Mouse (Mus musculus) olfactory bulb, adult 2 months (tissue): ENCODE data around the gene Slc10a6. TPM values are rescaled to one million over a fixed set of nuclear protein-coding genes. Genes with fewer than 3 reads are reported as not detected.

Experiments
- H3K27ac ChIP-seq: fragments of 200-500 bp; 2 replicates; pipeline ENCODE4 v1.5.1; 2012; ENCODE audit warnings: low read depth, low read length; ENCODE audit not compliant: insufficient read depth
- H3K4me1 ChIP-seq: fragments of 200-500 bp; 2 replicates; pipeline ENCODE4 v1.6.1; 2012; ENCODE audit warnings: low read length; ENCODE audit not compliant: control insufficient read depth, insufficient read depth
- H3K4me3 ChIP-seq: fragments of 200-500 bp; 2 replicates; pipeline ENCODE4 v1.5.1; 2012; ENCODE audit warnings: mild to moderate bottlenecking, low read depth, low read length, moderate library complexity; ENCODE audit not compliant: insufficient read depth
- CTCF ChIP-seq: fragments of 200-500 bp; IDR thresholded peaks from 2 replicates; pipeline ENCODE4 v1.5.1; 2012; ENCODE audit warnings: low read depth, mild to moderate bottlenecking, low read length, moderate library complexity; ENCODE audit not compliant: insufficient read depth
- POLR2A ChIP-seq: fragments of 200-500 bp; IDR thresholded peaks from 2 replicates; pipeline ENCODE4 v1.6.1; 2012; ENCODE audit warnings: mild to moderate bottlenecking, low read depth, low read length, moderate library complexity; ENCODE audit not compliant: insufficient read depth
- WGBS: fragments of 180-500 bp; shearing (Covaris S2); methylation state at CpG from one replicate; pipeline ENCODE4 v1.1.7; 2018; 5-methylcytosine and 5-hydroxymethylcytosine counted together
- polyA plus RNA-seq: library from polyadenylated mRNA; stranded (reverse); fragments of >200 nt; gene quantifications from 2 replicates; pipeline ENCODE4 v1.2.4, GENCODE M21; 2012; ENCODE audit warnings: low replicate concordance; ENCODE audit not compliant: missing spikeins, insufficient read depth, insufficient read length

Slc10a6 gene
- polyA plus RNA-seq, 1 experiment, result not detected

DNA sequence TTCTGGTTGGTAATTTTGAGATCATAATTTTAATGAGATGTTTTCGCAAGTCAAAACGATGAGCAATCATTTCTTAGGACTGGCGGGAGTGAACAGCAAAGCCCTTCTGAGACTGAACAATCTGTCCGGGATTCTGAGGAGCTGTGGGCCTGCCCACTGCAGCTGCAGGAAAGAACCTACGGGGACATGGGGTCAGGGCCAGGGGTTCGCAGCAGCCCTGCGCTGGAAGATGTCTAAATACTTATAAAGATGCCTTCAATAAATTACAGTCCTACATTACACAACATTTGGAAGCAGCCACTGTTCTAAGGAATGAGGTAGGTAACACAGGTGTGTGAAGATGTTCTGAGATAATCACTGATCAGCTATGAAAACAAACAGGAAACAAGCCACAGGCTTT lies 23.5 kb downstream of the Slc10a6 start:
- Histone ChIP-seq H3K27ac (no peak overlapping the region), H3K4me3 (no peak overlapping the region), H3K4me1 (no peaks in the 10 kb centered on the region)
- TF ChIP-seq CTCF, result no peak
- no peak for TF ChIP-seq POLR2A
- WGBS, result 83% methylated on average over 7 of the region's 7 CpGs

DNA sequence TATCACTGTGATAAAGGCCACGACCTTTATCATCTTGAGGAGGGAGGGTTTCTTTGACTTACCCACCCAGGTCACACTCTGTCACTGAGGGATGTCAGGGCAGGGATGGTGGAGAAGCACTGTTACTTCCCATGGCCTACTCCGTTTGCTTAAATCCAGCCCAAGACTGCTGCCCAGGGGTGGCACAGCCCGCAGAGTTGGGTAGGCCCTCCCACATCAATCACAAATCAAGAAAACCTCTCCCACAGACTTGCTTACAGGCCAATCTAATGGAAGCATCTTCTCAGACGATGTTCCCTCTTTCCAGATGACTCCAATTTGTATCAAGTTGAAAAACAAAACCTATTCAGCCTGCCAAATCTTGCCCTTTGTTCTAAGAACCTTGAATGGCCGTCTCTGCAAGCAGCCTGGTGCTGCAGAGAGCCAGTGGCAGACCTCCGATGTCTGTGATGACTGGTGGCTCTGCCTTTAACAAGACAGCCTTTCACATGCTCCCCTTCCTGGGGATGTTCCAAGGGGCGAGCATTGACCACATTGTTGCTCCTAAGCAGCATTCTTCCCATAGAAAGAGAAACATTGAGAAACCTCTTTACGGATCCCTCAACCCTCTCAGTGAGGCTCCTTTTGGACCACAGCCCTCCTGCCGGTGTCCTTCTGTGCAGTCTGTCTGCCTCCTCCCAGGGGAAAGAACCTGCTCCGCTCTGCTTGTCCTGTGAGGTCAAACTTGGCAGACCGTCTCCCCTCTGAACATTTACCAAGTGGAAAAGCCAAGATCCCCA lies 25.9 kb downstream of the Slc10a6 start:
- TF ChIP-seq POLR2A, result no peak
- TF ChIP-seq CTCF, result no peak
- 64% methylated on average over 11 of the region's 11 CpGs for whole genome bisulfite sequencing
- no peaks in the 10 kb centered on the region for H3K4me1 ChIP-seq

DNA sequence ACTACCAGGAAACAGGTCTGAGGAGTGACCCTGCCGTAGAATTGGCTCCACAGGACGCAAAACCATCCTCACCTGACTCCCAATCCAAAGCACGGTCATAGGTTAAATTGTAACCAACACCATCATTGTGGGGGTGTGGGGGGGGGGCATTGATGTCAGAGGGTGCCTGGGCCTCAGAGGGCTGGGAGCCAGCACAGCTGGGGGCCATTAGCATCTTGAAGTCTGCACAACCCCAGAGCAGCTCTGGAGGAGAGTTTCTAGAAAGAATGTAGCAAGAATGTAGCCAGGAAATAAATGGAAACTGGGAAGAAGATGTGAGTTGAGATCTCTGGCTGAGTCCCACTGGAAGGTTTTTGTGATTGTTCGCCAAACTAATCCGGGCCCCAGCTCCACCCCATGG lies 30.3 kb downstream of the Slc10a6 start:
- no peak overlapping the region for H3K27ac ChIP-seq
- 85% methylated on average over 5 of the region's 5 CpGs for WGBS
- TF ChIP-seq CTCF (no peak), POLR2A (no peak)
- H3K4me3 ChIP-seq, result no peak overlapping the region
- H3K4me1 ChIP-seq, result no peaks in the 10 kb centered on the region

More for the DNA sequence above, 25.9 kb downstream of the Slc10a6 start:
- no peak overlapping the region for H3K27ac ChIP-seq
- H3K4me3 ChIP-seq, result no peak overlapping the region

DNA sequence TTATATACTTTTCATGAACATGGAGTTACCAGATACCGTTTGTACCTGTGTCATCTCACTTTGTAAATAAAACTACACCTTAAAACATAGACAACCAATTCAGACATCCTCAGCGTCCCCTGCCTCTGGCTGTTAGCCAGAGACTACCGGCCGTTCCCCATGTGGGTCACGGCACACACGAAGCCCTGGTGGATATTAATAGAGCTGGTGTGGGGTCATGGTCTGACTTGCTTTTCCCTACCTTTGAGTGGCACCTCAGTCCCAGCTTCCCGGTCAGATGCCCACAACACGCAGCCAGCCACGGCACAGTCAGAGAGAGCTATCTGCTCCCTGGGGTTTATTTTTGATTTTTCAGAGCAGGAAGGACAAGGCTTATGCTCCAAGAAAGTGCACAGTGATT lies 30.9 kb downstream of the Slc10a6 start:
- TF ChIP-seq POLR2A (no peak), CTCF (no peak)
- H3K4me1 ChIP-seq, result no peaks in the 10 kb centered on the region
- 89% methylated on average over 9 of the region's 9 CpGs for WGBS
- H3K4me3 ChIP-seq, result no peak overlapping the region
- H3K27ac ChIP-seq, result no peak overlapping the region

DNA sequence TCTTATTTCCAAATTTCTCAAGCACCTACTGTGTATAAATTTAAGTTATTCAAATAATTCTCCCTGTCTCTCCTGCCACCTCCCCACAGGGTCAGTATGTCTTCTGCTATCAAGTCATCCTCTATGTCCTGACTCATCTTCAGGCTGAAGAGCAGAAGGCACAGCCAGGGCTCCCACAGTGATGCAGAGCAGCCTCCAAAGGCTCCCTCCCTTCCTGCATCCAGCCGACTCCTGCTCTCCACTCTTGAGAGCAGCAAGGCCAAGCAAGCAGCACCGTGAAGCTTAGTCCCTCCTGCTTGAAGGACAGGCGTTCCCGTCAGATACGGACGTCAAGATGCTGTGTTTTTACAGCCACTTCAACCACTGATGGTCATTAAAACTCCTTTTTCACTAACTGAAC lies 31.6 kb downstream of the Slc10a6 start:
- WGBS, result 77% methylated on average over 6 of the region's 6 CpGs
- no peak for TF ChIP-seq POLR2A
- no peak for TF ChIP-seq CTCF
- H3K27ac ChIP-seq, result no peak overlapping the region
- no peaks in the 10 kb centered on the region for H3K4me1 ChIP-seq
- no peak overlapping the region for H3K4me3 ChIP-seq

DNA sequence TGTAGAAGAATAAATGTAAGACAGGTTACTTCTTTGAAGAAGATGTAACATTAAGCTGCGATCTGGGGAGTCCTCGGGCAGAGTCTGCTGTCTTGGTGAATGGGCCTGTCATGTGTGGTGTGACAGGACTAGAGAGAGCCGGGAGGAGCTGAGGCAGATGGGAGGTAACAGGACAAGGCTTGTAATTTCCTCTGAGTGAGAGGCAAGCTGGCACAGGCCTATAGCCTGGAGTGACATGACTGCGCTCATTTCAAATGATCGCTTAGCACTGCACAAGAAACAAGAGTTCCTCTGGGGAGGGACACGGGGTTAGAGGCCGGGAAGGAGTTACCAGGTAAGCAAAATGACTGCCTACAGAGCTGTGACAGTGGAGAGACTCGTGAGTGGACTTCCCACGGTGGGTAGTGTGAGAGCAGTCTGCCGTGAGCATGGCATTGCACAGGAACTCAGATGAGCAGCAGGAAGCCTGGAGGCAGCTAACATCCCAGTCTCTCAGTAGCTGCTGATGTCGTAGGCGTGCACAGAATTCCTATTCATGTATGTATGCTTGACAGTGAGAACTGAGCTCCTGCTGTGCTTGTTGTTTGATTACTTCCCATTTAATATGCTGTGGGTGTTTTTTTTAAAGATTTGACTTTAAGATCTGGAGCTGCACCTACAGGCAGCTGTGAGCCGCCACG lies 32.6 kb downstream of the Slc10a6 start:
- Histone ChIP-seq H3K4me3 (no peak overlapping the region), H3K27ac (no peak overlapping the region), H3K4me1 (no peaks in the 10 kb centered on the region)
- 57% methylated on average over 14 of the region's 14 CpGs for WGBS
- no peak for TF ChIP-seq CTCF
- no peak for TF ChIP-seq POLR2A

DNA sequence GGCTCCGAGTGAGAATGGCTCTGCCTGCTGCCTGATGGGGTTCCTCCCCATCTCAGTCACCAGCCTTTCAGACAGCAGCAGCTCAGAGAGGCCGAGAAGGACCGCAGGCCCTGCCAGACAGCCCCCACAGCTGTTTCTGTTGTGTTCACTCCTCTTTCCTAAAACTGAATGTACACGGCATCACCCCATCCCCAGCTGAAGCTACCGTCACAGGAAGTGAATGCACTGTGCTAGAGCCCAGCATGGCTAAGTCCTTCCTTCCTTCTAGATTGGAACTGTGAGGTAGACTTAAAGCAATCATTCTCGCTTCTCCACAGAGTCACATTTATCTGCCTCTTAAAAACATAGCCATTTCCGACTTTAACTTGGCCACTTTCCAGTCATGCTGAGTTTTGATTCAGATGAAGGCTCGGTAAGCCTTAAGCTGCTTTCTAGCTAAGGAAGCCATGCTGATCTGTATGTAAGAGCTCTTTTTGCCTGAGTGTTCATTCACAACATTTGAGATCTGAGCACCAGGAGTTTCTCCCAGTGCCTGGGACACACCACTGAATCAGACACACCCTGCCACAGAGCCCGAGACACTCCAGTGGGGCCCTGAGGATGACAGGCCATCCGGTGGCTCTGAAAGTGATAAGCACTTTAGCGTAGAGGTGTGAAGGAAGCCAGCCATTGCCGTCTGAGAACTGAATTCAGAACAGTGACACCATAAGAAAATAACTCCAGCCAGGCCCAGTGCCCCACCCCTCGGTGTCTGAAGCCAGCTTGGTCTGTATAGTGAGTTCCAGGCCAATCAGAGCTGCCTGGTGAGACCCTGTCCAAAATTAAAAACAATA lies 33.6 kb downstream of the Slc10a6 start:
- 63% methylated on average over 13 of the region's 13 CpGs for WGBS
- TF ChIP-seq CTCF (no peak), POLR2A (no peak)
- no peaks in the 10 kb centered on the region for H3K4me1 ChIP-seq
- no peak overlapping the region for H3K4me3 ChIP-seq
- H3K27ac ChIP-seq, result no peak overlapping the region

DNA sequence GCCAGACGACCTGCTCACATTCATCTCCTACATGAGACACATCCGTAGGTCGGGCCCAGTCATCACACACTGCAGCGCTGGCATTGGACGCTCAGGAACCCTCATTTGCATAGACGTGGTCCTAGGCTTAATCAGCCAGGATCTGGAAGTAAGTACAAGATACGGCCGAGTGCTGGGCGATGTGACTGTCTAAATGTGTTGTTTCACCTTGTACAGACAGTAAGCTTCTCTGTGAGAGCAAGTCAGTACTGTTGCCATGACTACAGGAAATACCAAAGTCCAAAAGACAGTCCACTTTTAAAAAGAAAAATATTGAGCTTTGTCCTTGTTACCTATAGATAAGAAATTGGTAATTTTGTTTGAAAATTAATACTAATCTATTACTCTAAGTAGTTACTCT lies 35.6 kb downstream of the Slc10a6 start:
- TF ChIP-seq CTCF, result no peak
- TF ChIP-seq POLR2A, result no peak
- H3K4me3 ChIP-seq, result no peak overlapping the region
- no peak overlapping the region for H3K27ac ChIP-seq
- 86% methylated on average over 9 of the region's 9 CpGs for WGBS
- no peaks in the 10 kb centered on the region for H3K4me1 ChIP-seq

DNA sequence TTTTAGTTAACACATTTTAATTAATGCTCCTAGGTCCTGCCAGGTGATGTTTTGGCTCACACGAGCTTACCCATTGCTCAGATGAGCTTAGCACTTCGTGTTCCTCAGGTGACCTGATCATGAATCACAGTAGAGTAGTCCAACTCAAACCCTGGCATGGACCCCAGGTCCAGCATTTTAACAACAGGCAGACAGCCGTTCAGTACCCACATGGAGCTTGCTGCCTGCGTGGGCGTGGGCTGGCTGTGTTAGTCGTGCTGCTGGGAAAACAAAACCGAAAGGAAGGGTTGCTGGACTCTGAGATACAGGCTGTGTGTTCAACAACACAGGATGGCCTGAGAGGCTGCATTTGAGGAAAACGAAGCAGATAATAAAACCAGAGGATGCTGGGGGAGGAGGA lies 36.5 kb downstream of the Slc10a6 start:
- H3K4me3 ChIP-seq, result no peak overlapping the region
- no peaks in the 10 kb centered on the region for H3K4me1 ChIP-seq
- no peak for TF ChIP-seq POLR2A
- no peak for TF ChIP-seq CTCF
- 73% methylated on average over 8 of the region's 8 CpGs for WGBS
- H3K27ac ChIP-seq, result no peak overlapping the region
